Mouse (Mus musculus): Measurements from ENCODE around the gene Park7.

- TF ChIP-seq CTCF (IDR thresholded peaks at IDR 0.05; ENCODE audit: insufficient read depth, low read depth, low read length) (no peak), POLR2A (IDR thresholded peaks at IDR 0.05; ENCODE audit: insufficient read depth, low read depth, low read length) (no peak)
These were observed 25.7 kb downstream of the Park7 start for GRCm38 (mm10) chr4:150888492-150888891.

Data from olfactory bulb, adult 2 months (tissue).